Mouse (Mus musculus): ENCODE results near the gene Prdm13.

The Prdm13 gene

DNA sequence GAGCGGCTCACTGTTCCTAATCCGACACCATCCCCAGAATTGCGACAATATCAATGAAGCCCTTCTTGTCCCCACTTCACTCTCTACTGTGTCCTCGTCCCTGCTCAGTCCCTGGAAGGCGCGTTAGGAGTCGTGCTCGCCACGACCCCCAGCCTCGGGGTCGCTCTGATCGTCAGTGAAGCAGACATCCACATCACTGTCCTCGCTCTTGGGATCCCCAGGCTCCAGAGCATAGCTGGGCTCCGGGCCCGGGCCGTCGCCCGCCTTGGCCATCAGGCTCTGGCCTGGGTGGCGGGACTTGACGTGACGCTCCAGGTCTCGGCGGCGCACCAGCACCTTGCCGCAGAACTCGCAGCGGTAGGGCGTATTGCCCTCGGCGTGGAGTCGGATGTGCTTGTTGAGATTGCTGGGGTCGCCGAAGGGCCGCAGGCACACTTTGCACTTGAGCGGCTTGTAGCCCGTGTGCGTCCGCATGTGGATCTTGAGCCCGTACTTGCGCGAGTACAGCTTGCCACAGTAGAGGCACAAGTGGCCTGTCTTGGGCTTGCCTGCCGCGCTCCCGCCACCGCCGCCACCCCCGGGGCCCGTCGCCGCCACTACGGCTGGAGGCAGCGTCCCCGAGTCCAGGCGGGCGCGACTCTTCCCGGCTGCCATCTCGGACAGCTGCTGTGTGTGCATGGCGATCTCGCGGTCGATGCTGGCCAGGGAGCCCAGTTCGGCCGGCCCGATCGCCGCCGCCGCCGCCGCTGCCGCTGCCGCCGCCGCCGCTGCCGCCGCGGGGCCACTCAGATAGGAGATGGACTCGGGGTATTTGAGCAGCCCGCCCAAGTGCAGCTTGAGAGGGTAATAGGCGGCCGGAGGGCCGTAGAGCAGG is 7.4 kb downstream of the Prdm13 start:
- DNase-seq (ENCODE audit: low spot score in 2 of 2): no peak

DNA sequence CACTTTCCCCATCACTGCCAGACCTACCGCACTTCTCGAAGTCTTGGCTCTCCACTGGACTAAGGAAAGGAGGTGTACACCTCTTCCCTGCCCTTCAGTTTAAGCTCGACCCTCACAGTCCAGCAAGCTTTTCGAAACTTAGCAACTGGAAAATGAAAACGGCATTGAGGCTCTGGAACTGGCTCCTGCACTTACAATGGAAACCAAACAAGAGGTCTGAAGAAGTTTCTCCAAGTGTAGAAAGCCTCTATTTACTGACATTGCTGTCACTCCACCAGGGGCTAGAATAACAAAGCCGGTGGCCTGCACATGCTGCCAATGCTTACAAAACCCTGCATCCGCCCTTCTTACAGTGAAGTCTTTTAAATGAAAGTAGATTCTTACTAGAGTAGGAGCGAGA is 11.1 kb downstream of the Prdm13 start:
- no peak for DNase-seq (ENCODE audit: low spot score in 2 of 2)

DNA sequence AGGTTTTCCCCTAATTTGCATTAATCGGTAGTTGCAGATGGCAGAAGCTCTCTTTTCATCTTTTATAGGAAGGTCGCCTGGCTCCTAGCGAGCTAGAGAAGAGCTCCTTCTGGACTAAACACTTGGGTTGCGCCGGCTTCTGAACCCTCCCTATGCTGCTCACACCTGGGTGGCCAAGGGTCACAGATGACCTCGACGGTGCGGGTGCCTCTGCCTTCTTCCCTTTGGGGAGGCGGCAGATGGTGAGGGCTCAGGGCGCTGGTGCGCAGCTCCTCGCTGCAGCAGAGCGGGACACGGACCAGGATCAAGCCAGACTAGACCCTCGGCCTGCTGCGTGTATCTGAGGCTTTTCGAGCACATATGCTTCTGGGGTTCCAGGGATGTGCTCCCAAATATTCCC is 11.7 kb downstream of the Prdm13 start:
- DNase-seq (ENCODE audit: low spot score in 2 of 2): no peak

DNA sequence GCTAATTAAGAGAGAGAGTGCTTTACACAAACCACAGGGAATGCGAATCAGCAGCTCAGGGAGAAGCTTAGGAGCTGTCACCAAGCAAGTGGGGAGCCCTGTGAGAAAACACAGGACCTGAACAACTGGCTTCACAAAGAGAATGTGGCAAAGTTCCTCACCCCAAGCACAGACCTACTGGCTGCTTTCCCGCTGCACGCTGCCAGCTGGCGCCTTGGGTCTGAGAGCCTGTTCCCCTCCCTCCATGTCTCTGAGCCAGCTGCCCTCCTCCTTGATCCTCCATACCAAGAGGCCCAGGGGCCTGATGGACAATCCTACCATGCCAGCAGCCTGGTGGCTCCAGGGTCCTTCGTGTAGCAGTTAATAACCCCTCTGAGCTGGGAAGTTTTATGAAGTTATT is 19.8 kb downstream of the Prdm13 start:
- no peak for DNase-seq (ENCODE audit: low spot score in 2 of 2)

DNA sequence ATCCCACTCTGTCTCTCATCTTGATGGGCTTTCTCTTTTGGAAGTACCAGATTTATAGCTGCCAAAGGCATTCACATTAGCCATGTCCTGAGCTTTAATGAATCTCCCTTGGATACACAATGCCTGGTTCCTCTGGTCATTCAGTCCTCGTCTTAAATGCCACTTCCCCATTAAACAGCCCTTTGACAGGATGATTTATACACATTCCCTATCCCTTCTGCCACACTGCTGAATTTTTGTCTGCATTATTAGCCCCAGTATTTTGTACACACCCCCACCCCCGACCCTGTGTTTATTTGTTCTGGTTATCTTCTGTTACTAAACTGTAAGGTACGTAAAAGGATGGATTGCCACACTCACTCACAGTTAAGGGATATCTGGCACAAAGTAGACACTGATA is 27.6 kb downstream of the Prdm13 start:
- DNase-seq (ENCODE audit: low spot score in 2 of 2): no peak

DNA sequence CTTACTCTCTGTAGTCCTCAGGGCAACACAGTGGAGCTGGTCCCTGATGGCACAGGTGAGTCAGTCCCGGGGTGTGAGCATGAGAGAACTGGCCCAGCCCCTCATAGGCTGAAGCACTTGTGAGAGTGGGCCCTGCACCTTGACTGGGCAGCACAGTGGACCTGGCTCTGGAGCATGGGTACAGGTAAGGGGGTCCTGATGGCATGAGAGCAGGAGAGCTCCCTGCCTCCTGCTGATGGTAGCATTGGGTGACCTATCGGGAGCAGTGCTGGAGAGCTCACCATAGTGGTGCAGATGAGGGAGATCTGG is 56.5 kb downstream of the Prdm13 start:
- no peak for DNase-seq (ENCODE audit: low spot score in 2 of 2)

DNA sequence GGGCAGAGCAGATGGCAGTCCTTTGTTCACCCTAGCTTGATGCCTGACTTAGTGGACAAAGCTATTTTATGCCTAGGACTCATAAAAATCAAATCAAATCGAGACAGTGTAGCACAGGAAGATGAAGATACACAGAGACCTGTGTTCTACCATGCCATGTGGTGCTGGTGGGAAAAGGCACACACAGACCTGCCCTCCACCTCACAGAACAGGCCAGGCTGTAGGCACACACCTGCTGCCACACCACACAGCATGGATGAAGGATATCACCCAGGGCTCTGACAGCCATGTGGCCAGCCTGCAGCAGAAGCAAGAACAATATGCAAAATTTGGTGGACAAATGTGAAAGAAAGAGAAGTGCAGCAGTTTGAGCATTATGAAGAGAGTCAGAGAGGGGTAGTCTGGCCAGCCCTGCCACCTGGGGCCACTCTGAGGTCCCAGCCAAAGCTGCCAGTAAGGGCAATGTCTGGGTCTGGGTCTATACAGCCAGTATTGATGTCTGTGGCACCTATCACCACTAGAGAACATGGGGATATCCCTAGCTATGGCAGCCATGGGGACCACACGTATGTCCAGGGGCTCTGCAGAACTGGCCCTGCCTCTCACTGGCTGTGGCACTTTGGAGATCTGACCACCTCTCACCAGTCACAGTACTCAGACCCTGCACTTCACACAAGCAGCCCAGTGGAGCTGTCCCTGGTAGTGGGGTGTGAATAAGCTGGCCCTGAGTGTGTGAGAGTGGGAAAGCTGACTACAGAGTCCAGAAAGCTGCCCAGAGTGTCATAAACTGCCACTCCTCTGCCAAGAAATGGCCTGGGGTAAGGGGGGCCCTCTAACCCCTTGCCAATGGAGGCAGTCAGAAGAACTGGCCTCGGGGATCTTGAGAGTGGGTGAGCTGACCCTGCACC is 57.1 kb downstream of the Prdm13 start:
- no peak for DNase-seq (ENCODE audit: low spot score in 2 of 2)

Measured in urinary bladder, postnatal 36 days (tissue).